Comparison of ENCODE assay signal across 8 mouse cellular contexts in genomic region chr17:17005267-17005666, GRCm38 (mm10). TPM values are rescaled to one million over a fixed set of nuclear protein-coding genes. Genes with fewer than 3 reads are reported as not detected.
DNase-seq lines count a peak whose midpoint lies in the region; ATAC-seq lines count a peak whose summit lies in the region.
"Not testable (repeated sequence)": the region's sequence is repeated elsewhere in the genome, so short reads cannot be mapped to it uniquely, and the experiment has no call there.

No protein-coding gene starts in this region.

- not testable (repeated sequence) for H3K27ac ChIP-seq in embryonic facial prominence, embryonic 13.5 days; midbrain, embryonic 12.5 days (replicated peaks)
- H3K27ac ChIP-seq in heart, embryonic 12.5 days (ENCODE audit: poor library complexity, severe bottlenecking): 0 out of 2 replicates have a peak overlapping the region, but pooled peaks have one; percentile 2
- peak overlapping the region; percentile 43; the same call in 1 of the 2 replicates for H3K27ac ChIP-seq in limb, embryonic 15.5 days

- DNase-seq in CD4-positive helper T cell, adult 2 months (ENCODE audit: low read depth, low spot score): peak; percentile 68
- peak; percentile 19 for DNase-seq in brain, adult 2 months (ENCODE audit: low read depth, low spot score)
- peak; percentile 5 for DNase-seq in kidney, adult 11 months
- peak; percentile 19 for DNase-seq in skeletal muscle tissue, adult 2 months (ENCODE audit: low read depth, low spot score)

- not testable (repeated sequence) for ATAC-seq in embryonic facial prominence, embryonic 13.5 days (ENCODE audit: insufficient number of reproducible peaks, insufficient read depth, low FRiP score, low TSS enrichment, low read depth); heart, embryonic 12.5 days (ENCODE audit: insufficient number of reproducible peaks, low FRiP score); limb, embryonic 15.5 days (ENCODE audit: insufficient number of reproducible peaks, low FRiP score, low TSS enrichment, low read depth); midbrain, embryonic 12.5 days (ENCODE audit: low FRiP score, low read depth)

- not testable (repeated sequence) for H3K36me3 ChIP-seq in embryonic facial prominence, embryonic 13.5 days; heart, embryonic 12.5 days; limb, embryonic 15.5 days; midbrain, embryonic 12.5 days

- H3K9ac ChIP-seq in embryonic facial prominence, embryonic 13.5 days: peak overlapping the region; percentile 67
- peak overlapping the region; percentile 36 for H3K9ac ChIP-seq in heart, embryonic 12.5 days
- H3K9ac ChIP-seq in limb, embryonic 15.5 days: peak overlapping the region; percentile 20; the same call in 1 of the 2 replicates
- H3K9ac ChIP-seq in midbrain, embryonic 12.5 days (replicated peaks): peak overlapping the region; percentile 41

- WGBS in embryonic facial prominence, embryonic 13.5 days: 5% methylated on average over 11 of the region's 11 CpGs
- 5% methylated on average over 11 of the region's 11 CpGs for WGBS in heart, embryonic 12.5 days
- 5% methylated on average over 11 of the region's 11 CpGs for WGBS in limb, embryonic 15.5 days
- 9% methylated on average over 11 of the region's 11 CpGs for WGBS in midbrain, embryonic 12.5 days

- H3K4me2 ChIP-seq in embryonic facial prominence, embryonic 13.5 days: peak overlapping the region; percentile 61
- H3K4me2 ChIP-seq in heart, embryonic 12.5 days: peak overlapping the region; percentile 68
- peak overlapping the region; percentile 44 for H3K4me2 ChIP-seq in limb, embryonic 15.5 days
- H3K4me2 ChIP-seq in midbrain, embryonic 12.5 days (replicated peaks): peak overlapping the region; percentile 57

- not testable (repeated sequence) for H3K9me3 ChIP-seq in embryonic facial prominence, embryonic 13.5 days; heart, embryonic 12.5 days (replicated peaks); limb, embryonic 15.5 days; midbrain, embryonic 12.5 days

- H3K4me3 ChIP-seq in embryonic facial prominence, embryonic 13.5 days: peak overlapping the region; percentile 48
- peak overlapping the region; percentile 50 for H3K4me3 ChIP-seq in heart, embryonic 12.5 days
- H3K4me3 ChIP-seq in limb, embryonic 15.5 days: peak overlapping the region; percentile 50
- H3K4me3 ChIP-seq in midbrain, embryonic 12.5 days: peak overlapping the region; percentile 50

- not testable (repeated sequence) for H3K4me1 ChIP-seq in embryonic facial prominence, embryonic 13.5 days; heart, embryonic 12.5 days (replicated peaks); limb, embryonic 15.5 days; midbrain, embryonic 12.5 days

- not testable (repeated sequence) for H3K27me3 ChIP-seq in embryonic facial prominence, embryonic 13.5 days; heart, embryonic 12.5 days (replicated peaks); limb, embryonic 15.5 days; midbrain, embryonic 12.5 days

RNA-seq across cellular contexts. Expression of gene Zfp960, which starts 58.6 kb away (rescaled TPM):
- polyA plus RNA-seq in embryonic facial prominence, embryonic 13.5 days (2015; fragmentation: Nextera tagmentation; extraction: Ambion mirVana): 5.7 and 6.3 TPM in 2 replicates
- polyA plus RNA-seq in heart, embryonic 12.5 days (2016; fragmentation: Nextera tagmentation; extraction: Ambion mirVana): 3.6 and 4.0 TPM in 2 replicates
- polyA plus RNA-seq in limb, embryonic 15.5 days (2015; fragmentation: Nextera tagmentation; extraction: Ambion mirVana): 5.5 and 6.6 TPM in 2 replicates
- 4.0 and 4.3 TPM in 2 replicates for polyA plus RNA-seq in midbrain, embryonic 12.5 days (2016; fragmentation: Nextera tagmentation; extraction: Ambion mirVana)

Comparison
In these comparisons a context has a peak if more than half of its experiments do, and no peak if none do; other contexts are left out.
1. DNase-seq: peak in every context shown above with its lines; median percentile 68 in CD4-positive helper T cell, adult 2 months; 19 in brain, adult 2 months; 19 in skeletal muscle tissue, adult 2 months; 5 in kidney, adult 11 months.